Mouse (Mus musculus) right cerebral cortex, postnatal 10 days (tissue): ENCODE measurements around the gene Tatdn2.

Experiments used
- DNase-seq, 2 experiments: peaks; one replicate each; pipeline ENCODE4 v3.0.0; 2021; ENCODE audit warnings: low spot score in 2 of 2

Tatdn2 gene

DNA sequence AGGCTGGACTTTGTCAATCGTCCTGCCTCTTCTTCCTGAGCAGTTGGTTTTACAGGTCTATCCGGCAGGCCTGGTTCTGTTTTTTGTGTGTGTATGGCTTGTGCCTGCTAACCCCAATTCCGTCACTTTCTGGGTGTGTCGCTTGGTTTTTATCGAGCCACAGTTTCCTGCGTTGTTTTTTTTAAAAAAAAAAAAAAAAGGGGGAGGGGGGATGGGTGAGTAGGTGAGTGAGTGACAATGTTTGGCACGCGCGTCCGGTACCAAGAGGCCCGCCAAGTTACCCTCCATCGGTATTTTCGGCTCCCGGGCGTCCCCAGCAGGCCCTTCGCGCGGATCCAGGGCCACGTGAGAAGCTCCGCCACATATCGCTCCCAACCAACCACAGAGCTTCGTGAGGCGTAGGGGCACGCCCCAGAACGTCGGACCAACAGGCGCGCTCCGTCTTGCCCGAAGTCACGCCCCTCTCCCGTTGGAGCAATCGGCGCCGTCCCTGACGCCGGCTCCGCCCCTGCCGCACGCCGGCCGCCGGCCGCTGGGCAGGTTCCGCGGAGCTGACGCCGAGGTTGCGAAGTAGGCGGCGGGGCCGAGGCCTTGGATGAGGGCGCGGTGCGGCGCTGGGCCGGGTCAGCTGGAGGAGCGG, at the start of gene Tatdn2:
Gene Tatdn2 (plus strand): TSS at position 469 of the 640 bp plus-strand sequence.
- peak; percentile 98 to 99 for DNase-seq

DNA sequence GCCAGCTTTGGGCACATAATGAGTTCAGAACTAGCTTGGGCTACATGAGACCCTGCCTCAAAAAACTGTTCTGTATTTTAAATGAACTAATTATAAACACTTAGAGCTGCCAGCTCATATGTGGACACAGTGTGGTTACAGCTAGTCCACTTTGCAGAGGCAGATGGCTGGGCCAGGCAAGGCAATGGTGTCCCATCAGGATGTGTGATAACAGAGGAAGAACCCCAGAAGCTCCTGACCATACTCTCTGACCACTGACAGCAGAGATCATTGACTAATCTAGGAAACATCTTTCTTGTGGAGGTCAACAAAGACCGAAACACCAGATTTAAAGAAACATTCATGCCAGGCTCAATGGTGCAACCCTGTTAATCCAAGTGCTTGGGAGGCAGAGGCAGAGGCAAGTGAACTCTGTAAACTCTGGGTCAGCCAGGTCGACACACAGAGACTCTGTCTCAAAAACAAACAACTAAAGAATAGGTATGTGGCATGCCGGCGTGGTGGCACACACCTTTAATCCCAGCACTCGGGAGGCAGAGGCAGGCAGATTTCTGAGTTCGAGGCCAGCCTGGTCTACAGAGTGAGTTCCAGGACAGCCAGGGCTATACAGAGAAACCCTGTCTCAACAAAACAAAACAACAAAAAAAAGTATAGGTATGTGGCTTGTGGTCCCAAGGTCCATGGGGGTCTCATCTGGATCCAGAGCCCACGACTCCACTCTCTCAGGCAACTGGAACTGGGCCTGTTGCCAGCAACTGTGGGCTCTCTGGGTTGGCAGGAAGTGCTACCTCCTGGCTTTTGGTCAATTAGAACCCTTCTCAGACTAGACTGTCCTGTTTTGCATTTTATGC, 47.3 kb upstream of the Tatdn2 start:
- peak; percentile 47 to 61 for DNase-seq

DNA sequence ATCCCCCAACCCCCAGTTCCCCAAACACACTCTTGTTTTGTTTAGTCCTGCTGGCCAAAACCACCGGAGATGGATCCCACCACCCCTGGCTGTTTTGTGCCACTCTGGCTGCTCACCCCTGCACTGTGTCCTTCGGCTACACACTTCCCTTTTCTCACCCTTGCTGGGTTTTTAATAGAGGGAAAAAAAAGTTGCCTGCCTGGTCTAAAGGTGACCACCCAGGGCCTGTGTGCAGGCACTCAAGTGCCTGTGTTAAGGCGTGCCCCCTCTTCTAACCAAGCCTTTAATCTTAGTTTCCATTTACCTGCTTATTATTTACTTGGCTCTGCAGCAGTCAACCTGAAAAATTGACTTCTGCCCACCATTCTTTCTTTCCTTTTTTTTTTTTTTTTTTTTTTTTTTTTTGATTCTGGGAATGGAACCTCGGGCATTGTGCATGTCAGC, 46.6 kb upstream of the Tatdn2 start:
- no peak for DNase-seq

DNA sequence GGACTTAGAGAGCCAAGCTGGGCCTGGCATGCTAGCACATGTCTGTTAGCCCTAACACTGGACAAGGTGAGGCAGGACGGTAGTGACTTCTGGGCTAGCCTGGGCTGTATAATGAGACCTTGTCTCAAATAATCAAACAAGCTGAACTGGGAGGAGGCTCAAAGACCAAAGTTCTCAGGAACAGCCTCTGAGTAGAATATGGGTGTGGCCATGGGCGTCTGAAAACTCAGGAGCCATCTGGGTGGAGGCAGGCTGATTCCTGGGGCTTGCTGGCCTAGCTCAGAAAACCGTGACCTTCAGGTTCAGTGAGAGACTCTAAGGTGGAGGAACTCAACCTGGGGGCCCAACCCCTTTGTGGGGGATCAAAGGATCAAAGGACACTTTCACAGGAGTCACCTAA, 45.2 kb upstream of the Tatdn2 start:
- no peak for DNase-seq

DNA sequence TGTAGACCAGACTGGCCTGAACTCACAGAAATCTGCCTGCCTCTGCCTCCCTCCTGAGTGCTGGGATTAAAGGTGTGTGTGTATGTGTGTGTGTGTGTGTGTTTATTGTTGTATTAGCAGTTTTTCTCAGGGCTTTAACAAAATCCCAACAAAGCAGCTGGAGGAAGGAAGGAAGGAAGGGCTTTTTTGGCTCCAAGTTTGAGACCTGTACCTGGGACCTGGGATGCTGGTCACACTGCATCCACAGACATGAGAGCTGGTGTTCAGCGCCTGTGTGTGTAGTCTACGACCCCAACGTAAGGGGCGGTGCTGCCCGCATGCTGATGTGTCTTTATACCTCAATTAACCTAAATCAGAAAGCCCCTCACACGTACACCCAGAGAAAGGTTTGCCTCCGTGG, 43.3 kb upstream of the Tatdn2 start:
- DNase-seq = no peak

DNA sequence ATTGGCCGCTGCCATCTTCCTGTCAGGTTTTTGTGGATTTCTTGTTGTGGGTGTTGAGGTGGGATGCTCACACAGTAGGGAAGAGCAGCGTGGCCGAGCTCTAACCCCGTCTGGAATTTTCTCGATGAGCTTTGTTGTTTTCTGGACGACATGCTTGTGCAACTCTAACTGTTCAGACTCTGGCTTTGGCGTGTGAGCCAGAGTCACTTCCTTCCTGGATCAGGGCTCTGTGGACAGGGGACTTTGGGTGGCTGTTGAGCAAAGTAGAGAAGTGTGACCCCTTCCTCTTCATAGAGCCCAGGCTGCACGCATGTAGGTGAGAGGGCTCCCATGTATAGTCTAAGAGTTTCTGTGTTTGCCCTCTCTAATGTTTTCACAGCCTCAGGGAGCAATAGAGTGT, 42.7 kb upstream of the Tatdn2 start:
- DNase-seq = no peak

DNA sequence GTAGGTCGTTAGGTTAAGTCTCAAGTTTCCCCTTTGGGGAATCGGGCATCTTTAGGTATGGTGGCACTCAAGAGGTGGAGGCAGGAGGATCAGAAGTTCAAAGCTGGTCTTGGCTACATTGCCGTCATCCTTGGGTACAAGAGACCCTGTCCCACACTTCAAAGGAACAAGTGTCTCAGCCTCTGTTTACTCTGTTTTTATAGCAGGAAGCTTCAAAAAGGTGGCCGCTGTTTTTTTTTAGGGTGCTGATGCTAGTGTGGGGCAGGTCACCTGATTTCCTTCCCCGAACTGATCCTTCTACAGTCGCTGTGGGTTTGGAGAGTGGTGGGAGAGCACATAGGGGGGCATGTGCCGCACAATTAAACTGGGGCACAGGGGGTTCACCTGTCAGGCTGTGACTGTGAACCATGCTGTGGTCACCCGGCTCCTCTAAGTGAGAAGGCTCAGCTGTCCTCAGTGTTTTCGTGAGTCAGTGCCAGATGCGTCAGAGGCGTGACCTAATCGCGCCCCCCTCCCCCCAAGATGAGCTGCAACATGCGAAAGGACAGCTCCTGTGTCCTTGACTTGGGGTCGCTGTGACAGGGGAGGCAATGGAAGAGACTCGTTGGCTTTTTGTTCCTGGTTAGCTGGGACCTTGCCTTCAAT, 42.0 kb upstream of the Tatdn2 start:
- no peak for DNase-seq

DNA sequence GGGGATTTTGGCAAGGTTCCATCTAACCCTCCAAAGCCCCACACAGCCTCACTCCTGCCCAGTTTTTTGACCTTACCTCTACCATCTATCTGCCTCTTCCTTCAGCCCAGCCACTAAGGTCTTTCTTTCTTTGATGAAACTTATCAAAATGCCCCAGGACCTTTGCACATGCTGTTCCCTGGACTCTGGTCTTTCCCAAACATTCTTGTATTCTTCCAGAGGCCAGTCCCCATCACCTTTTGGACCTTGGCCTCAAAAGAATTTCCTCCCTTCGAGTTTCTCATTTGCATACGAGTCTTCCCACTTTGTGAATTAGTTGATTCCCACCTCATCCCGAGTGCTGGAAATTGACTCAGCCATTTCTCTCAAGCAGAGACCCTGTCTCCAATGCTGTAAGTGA, 41.4 kb upstream of the Tatdn2 start:
- no peak for DNase-seq

DNA sequence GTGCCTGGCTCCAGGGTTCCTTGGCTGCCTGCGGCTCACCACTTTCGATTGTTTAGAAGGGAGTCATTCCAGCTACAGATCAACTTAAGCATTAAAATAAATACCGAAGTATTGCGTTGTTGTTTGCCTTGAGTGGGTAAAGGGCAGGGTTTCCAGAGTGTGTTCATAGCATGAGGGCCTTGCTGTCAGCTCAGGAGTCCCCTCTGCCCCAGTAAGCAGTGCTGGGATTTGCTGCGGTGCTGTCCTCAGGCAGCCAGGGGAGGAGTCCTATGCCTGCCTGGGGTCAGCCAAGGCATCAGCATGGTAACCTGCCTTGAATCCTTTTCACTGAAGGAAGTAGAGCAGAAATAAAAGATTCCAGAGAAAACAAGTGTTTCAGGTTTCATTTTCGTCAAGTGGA, 40.0 kb upstream of the Tatdn2 start:
- no peak for DNase-seq

DNA sequence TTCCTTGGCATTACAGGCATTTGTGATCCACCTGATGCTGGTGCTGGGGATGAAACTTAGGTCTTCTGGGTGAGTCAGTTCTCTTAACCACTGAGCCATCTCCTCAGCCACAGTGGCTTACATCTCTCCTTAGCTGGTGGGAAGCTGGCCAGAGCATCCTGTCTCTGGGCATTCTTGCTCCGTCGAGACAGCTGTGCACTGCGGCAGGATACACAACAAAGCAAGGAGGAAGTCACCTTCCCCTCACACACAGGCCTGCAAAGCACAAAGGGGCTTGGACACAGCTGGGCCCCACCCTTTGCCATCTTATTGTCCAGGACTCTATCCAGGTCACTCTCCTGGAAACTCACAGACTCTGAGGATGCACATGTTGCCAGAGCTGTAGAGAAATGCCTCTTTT, 38.6 kb upstream of the Tatdn2 start:
- DNase-seq = no peak

DNA sequence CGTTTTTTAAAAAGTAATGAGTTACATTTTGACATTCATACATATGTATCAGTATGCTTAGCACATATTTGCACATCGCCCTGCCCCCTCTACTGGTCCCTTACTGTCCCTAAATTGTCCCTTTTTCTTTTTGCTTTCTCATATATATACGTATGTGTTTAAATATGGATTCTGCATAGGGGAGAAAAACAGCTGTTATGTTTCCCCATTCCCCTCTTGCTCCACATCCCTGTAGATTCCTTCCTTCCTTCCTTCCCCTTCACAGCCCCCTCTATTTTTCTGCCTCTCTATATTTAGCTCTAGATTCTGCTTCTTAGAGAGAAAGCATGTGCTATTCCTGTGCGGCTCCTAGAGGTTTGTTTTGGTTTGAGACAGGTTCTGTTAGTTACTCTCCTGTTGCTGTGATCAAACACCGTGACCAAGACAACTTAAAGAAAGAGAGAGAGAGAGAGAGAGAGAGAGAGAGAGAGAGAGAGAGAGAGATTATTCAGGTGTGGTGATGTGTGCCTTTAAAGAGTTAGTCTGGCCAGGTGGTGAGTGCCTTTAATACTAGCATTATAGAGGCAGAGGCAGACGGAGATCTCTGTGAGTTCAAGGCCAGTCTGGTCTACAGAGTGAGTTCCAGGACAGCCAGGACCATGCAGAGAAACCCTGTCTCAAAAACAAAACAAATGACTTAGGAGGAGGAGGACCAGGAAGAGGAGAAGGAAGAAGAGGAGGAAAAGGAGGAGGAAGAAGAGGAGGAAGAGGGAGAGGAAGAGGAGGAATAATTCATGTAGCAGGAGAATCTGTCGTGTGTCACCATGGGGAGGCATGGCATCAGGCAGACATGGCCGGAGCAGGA, 37.0 kb upstream of the Tatdn2 start:
- DNase-seq = no peak

DNA sequence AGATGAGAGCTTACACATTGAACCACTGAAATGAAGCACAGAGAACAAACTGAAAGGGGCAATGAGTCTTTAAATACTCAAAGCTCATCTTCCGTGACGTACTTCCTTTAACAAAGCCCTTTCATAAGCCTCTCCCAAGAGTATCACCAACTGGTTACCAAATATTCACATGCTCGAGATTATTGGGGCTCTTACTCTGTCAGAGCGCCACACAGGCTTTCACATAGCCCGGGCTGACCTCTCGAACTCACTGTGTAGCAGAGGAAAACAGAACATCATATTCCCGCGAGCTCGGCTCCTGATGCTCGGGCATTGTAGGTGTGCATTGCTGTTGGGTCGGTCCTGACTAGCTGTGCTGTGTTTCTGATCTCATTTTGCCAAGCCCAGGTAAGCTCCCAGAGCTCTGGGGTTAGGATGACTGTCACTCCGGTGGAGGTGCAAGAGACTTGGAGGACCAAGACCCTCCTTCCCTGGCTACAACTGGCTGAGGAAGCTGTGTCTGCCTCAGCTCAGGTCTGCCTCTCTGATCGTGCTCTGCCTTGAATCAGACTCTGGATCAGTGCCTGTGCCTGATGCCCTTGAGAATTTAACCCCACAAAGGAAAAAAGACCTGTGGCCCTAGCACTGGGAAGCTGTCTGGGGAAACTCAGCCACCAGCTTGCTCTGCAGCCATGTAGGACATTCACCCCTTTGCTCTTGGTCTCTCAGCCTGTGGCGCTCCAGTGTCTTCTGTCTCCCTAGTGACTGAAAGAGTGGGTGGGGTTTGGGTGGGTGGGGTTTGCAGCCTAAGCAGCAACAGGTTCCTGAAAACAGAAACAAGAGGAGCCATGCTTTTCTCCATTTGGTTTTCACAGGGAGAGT, 36.1 kb upstream of the Tatdn2 start:
- no peak for DNase-seq

DNA sequence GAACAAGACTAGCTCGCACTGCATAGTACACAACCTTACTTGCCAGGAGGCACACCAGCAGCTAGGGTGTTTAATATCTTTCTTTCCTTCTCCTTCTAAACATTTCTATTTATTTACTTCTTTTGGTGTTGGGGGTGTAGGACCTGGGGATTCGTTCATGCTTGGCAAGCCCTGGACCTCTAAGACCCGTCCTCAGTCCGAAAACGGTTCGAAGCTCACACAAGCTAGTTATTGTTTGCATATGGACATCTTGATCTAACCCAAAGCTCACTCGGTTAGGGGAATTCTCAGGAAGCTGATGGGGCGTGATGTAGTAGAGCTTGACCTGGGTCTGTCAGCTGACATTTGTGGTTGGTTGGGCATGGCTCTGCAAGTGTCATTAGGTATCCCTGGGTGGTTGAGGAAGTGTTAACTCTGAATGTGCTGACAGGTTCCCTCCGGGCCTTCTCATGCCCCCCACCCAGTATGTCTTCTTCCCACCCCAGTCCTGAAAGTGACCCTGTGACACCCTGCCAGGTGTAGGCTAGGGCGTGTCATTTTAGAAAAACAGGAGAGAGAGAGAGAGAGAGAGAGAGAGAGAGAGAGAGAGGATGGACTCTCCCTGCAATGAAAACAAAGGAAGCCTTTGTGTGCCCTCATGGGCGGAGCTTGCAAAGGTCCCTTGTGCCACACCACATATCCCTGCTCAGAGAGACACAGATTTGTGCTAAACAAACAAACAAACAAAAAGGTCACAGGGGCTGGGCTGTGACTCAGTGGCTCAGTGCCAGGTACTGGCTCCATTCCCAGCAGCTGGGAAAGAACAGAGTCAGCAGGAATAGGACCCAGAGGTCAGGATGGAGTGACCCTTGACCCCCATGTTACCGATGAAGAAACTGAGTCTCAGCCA, 35.3 kb upstream of the Tatdn2 start:
- peak; percentile 51 to 53 for DNase-seq

DNA sequence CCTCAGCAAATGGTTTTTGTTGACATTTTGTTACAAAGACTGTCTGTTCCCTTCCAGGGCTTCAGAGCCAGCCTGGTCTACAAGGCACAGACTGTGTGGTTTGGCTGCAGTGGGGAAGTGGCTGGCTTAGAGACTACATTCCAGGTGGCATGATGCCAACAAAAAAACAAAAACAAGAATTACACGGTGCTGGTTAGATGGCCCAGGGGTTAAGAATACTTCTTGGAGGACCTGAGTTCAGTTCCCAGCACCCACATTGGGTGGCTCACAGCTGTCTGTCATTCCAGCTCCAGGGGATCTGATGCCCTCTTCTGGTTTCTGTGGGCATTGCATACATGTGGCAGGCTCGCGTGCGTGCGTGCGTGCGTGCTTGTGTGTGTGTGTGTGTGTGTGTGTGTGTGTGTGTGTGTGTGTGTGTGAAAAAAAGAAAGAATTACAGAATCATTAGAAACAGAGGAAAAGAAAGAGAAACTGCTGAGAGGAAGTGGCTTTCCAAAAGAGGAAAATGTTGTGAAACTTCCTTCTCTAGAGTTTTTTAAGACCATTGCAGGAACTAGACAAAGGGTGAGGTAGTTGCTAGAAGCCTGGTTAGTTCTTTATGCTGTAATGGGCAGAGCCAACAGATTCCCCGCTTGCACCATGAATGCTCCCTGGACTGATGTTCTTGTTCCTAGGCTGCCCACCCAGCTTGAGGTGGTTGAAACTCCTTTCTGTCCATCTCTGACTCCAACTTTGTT, 33.7 kb upstream of the Tatdn2 start:
- DNase-seq = no peak

DNA sequence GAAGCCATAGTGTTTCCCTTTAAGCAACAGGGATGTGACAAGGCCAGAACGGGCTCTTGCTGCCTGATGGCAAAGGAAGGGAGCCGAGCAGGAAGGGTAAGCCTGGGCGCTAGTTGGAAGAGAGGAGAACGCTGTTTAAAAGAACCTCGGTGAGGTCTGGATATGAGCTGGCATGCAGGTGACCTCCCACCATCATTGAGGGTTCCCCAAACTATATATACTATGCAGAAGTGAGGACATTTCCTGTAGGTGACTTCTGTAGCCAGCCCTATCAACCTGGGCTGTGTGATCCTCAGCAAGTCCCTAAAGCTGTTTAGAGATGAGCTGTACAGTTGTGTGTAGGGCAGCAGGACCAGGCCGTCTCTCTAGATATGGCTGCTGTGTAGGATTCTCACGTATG, 32.5 kb upstream of the Tatdn2 start:
- no peak for DNase-seq

DNA sequence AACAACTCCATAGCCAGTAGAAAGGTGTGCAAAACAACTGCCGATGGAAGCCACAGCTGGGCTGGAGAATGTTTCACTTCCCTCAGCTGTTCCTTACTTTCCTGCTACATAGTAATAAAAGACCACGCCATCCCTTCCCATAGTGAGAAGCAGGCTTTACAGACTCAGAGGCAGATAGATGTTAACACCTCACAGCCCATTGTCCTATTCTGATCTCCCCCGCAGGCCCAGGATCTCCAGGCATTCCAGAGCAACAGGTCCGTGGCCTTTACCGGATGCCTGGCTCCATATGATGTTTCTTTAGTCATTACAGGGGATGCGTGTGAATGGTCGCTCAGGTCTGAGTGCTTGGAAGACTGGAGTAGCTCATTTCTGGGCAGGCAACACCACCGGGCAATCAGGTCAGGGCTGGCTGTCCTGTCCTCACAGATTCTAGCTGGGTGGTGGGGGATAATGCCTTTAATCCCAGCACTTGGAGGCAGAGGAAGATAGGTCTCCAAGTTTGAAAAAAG, 29.2 kb upstream of the Tatdn2 start:
- DNase-seq = no peak

DNA sequence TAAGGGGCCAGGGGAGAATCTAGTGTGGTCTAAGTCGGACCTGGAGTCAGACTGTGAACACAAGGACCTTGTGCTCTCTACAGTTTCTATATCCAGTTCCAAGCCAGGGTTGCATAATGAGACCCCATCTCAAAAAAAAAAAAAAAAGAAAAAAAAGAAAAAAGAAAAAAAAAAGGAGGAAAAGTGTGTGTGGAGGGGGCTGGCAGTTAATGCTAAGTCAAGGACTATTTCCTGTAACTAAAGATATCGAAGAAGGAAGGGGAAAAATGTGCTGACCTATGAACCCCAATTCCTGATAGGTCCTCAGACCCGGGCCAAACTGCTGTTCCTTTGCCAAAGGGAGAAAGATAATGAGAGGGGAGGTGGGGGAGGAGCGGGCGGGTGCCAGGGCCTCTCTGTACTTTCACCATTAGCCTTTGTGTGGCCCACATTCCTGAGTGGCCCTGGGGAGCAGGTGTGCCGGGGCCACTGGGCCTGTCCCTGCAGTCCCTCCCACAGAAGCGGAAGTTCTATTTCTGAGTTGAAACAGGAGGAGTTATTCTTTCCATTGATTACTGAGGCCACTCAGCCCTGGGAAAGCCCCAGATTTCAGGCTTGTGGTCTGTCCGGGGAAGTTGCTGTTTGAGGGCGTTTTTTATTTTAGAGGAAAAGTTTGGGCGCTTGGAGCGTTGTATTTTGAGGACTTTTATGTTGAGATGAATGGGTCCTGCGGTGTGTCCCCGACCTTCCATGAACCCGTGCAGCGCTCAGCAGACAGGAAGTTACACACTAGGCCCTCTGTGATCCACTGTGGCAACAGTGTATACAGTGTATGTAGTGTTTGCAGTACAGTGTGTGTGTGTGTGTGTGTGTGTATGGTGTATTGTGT, 28.3 kb upstream of the Tatdn2 start:
- DNase-seq = no peak

DNA sequence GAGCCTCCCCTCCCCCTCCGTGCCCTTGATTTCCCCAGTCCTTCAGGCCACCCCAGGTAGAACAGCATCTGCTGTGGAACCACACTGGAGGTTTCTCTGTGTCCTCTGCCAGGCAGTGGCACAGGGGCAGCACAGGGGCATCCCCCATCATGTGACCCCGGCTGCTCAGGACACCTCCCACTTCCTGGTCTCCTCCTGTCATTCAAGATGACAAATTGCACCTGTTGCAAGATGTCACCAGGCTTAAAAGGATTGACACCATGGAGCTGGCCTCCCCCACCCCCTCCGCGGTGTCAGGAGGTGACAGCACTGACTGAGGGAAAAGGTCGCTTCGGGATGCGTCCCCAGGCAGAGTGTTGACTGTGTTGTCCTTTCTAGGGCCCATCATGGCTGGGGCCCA, 27.0 kb upstream of the Tatdn2 start:
- DNase-seq = no peak
